Mouse (Mus musculus) lung, adult 2 months (tissue): ENCODE measurements at regions not wholly inside any gene's neighbourhood (a gene's known extent, or its start where the extent isn't known, plus 50 kb on each side); places are given as distances from the start of the nearest gene placed in this dataset.

ENCODE experiments used
- DNase-seq: peaks from one replicate; pipeline ENCODE4 v3.0.0; 2022
- H3K4me1 ChIP-seq: fragments of 200-500 bp; 2 replicates; pipeline ENCODE4 v1.6.1; 2011; ENCODE audit warnings: low read length; ENCODE audit not compliant: control insufficient read depth, insufficient read depth
- H3K4me3 ChIP-seq: fragments of 200-500 bp; replicated peaks from 2 replicates; pipeline ENCODE3; 2011; ENCODE audit warnings: low read depth, mild to moderate bottlenecking, control low read depth, low read length; ENCODE audit errors: extremely low read depth
- CTCF ChIP-seq: fragments of 200-500 bp; IDR thresholded peaks from 2 replicates; pipeline ENCODE4 v1.5.1; 2011; ENCODE audit warnings: mild to moderate bottlenecking, low read length, control low read depth; ENCODE audit not compliant: insufficient read depth
- POLR2A ChIP-seq: fragments of 200-500 bp; IDR thresholded peaks from 2 replicates; pipeline ENCODE4 v1.6.1; 2011; ENCODE audit warnings: low read depth, mild to moderate bottlenecking, control low read depth, low read length, borderline replicate concordance; ENCODE audit errors: extremely low read depth
- WGBS: fragments of 180-500 bp; shearing (Covaris S2); methylation state at CpG from one replicate; pipeline ENCODE4 v1.1.7; 2018; 5-methylcytosine and 5-hydroxymethylcytosine counted together

DNA sequence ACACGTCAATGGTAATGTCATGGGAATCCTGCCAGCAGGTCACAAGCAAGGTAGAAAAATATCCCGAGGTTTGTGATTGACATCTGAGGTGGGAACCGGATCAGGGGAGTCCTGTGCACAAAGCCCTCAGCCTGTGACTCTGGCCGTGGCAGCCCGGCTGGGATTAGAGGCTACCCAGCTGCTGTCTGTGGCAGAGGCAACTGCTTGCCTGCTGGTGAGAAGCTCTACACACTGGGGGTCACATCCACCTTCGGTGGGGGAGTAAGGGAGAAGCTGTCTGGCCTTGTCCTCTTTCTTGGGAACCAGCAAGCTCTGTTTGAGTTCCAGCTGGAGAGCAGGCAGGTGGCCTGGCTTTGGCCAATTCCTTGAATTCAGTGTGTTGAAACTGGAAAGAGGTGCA is 64.3 kb upstream of the Cxcl12 start:
- Histone ChIP-seq H3K4me1 (no peaks in the 10 kb centered on the region), H3K4me3 (no peak overlapping the region)
- DNase-seq: no peak
- TF ChIP-seq POLR2A (no peak), CTCF (no peak)
- WGBS: 72% methylated on average over 6 of the region's 6 CpGs

GRCm38 (mm10) chr6:117104463-117104862 is 63.9 kb upstream of the Cxcl12 start:
- H3K4me1 ChIP-seq: no peaks in the 10 kb centered on the region
- no peak for DNase-seq
- TF ChIP-seq CTCF: no peak
- TF ChIP-seq POLR2A: no peak
- H3K4me3 ChIP-seq: no peak overlapping the region
- 59% methylated on average over 2 of the region's 2 CpGs for WGBS

GRCm38 (mm10) chr6:117105182-117105589 is 63.1 kb upstream of the Cxcl12 start:
- H3K4me3 ChIP-seq: no peak overlapping the region
- no peaks in the 10 kb centered on the region for H3K4me1 ChIP-seq
- 52% methylated on average over 6 of the region's 6 CpGs for WGBS
- TF ChIP-seq POLR2A (no peak), CTCF (no peak)
- DNase-seq: no peak

DNA sequence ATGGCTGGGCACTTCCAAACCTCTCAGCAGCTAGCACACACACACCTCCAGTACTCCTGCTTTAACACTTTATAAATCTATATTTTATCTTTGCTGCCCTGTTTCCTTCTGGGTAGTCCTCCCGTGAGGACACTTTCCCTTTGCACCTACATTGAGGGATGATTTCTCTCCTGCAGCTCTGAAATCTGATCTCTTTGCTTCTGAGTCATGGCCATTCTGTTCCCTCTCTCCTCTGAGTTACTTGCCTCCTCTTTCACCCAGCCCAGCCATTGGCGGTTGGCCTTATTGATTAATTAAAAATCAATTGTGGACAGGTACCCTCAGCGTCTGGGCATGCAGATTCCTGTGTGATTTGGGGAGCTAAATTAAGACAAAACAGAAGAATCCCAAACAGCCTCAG is 58.0 kb upstream of the Cxcl12 start:
- no peak for DNase-seq
- H3K4me3 ChIP-seq: no peak overlapping the region
- no peaks in the 10 kb centered on the region for H3K4me1 ChIP-seq
- TF ChIP-seq POLR2A (no peak), CTCF (no peak)
- 57% methylated on average over 3 of the region's 3 CpGs for WGBS

DNA sequence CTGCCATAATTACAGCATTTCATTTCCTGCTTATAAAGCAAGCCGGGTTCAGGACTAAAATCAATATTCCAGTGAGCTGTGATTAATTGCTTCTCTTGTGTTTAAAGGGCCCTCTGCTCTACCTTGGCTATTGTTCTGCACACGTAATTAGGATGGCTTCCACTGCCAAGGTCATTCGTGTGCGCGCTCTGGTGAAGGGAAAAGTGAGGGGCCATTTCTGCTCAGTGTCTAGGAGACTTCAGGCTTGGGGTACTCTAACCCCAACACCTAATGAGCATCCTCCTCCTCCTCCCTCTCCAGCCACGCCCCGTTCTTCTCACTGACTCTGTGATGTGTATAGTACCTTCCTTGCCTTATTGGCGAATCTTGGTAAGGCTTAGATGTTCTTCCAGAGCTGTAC is 53.5 kb upstream of the Cxcl12 start:
- no peak overlapping the region for H3K4me3 ChIP-seq
- no peak for DNase-seq
- H3K4me1 ChIP-seq: no peaks in the 10 kb centered on the region
- TF ChIP-seq POLR2A: no peak
- no peak for TF ChIP-seq CTCF
- WGBS: 74% methylated on average over 8 of the region's 8 CpGs

- DNase-seq: no peak
- no peaks in the 10 kb centered on the region for H3K4me1 ChIP-seq
- no peak overlapping the region for H3K4me3 ChIP-seq
- WGBS: 73% methylated on average over 3 of the region's 3 CpGs
- TF ChIP-seq CTCF (no peak), POLR2A (no peak)
Measured at GRCm38 (mm10) chr6:117118081-117118480, 50.3 kb upstream of the Cxcl12 start.
